Mouse (Mus musculus) forebrain, embryonic 16.5 days (tissue): ENCODE data around the gene Cox5a. TPM values are rescaled to one million over a fixed set of nuclear protein-coding genes. Genes with fewer than 3 reads are reported as not detected.

Experiments
- ATAC-seq: fragments of 200-750 bp; cut with Nextera tagmentation; 2 replicates; pipeline ENCODE4 v1.8.0; 2017; ENCODE audit warnings: mild to moderate bottlenecking, moderate library complexity
- H3K27ac ChIP-seq: fragments of 300-500 bp; sonication (generic); 2 replicates; pipeline ENCODE4 v1.5.1; 2014; ENCODE audit warnings: low read length, control low read depth
- H3K27me3 ChIP-seq: fragments of 300-500 bp; sonication (generic); replicated peaks from 2 replicates; pipeline ENCODE4 v1.6.1; 2014; ENCODE audit warnings: low read length; ENCODE audit not compliant: control insufficient read depth, insufficient read depth
- H3K36me3 ChIP-seq: fragments of 300-500 bp; sonication (generic); 2 replicates; pipeline ENCODE4 v1.6.1; 2014; ENCODE audit not compliant: control insufficient read depth, insufficient read depth
- H3K4me1 ChIP-seq: fragments of 300-500 bp; sonication (generic); replicated peaks from 2 replicates; pipeline ENCODE4 v1.6.1; 2014; ENCODE audit warnings: low read length; ENCODE audit not compliant: control insufficient read depth, insufficient read depth
- H3K4me2 ChIP-seq: fragments of 300-500 bp; sonication (generic); 2 replicates; pipeline ENCODE4 v1.6.1; 2014; ENCODE audit warnings: mild to moderate bottlenecking, low read length, control low read depth
- H3K4me3 ChIP-seq: fragments of 300-500 bp; sonication (generic); replicated peaks from 2 replicates; pipeline ENCODE4 v1.5.1; 2014; ENCODE audit warnings: mild to moderate bottlenecking, low read length, control low read depth
- H3K9ac ChIP-seq: fragments of 300-500 bp; sonication (generic); replicated peaks from 2 replicates; pipeline ENCODE4 v1.6.1; 2014; ENCODE audit warnings: low read depth, low read length, control low read depth
- H3K9me3 ChIP-seq: fragments of 300-500 bp; sonication (generic); 2 replicates; pipeline ENCODE4 v1.6.1; 2016; ENCODE audit warnings: low read length; ENCODE audit not compliant: control insufficient read depth
- WGBS: fragments of 180-500 bp; shearing (Covaris S2); extraction: QIAGEN DNeasy Blood & Tissue Kit; methylation state at CpG from one replicate; pipeline ENCODE4 v1.1.7; 2014; 5-methylcytosine and 5-hydroxymethylcytosine counted together
- polyA plus RNA-seq: library from polyadenylated mRNA; unstranded; fragments of >200 nt; fragmentation: Nextera tagmentation; extraction: Ambion mirVana; gene quantifications from 2 replicates; pipeline ENCODE4 v1.2.1, GENCODE M21; 2015

Cox5a gene
- polyA plus RNA-seq, 1 experiment from 2014 or later = 720 TPM

DNA sequence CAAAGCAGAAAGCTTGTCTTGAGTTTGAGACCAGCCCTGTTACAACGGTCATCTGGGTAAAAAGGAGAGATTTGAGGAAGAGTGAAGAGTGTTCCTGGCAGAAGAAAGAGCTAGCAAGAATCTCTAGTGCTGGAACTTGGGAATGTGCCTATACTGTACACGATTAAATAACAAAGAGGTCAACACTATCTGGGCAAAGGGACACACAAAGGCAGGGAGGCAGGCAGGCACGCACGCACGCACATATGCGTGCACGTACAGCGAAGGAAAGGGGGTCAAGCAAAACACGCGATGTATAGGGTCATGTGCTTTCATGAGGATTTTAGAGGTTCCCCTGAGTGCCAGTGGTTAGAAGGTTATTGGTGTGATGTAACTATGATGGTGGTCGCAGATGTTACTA, 32.0 kb downstream of the Cox5a start:
- WGBS = 70% methylated on average over 11 of the region's 11 CpGs
- Histone ChIP-seq H3K27ac (no peak overlapping the region), H3K4me3 (no peak overlapping the region), H3K4me2 (no peak overlapping the region), H3K36me3 (peaks cover 3% of the 10 kb centered on the region; the same call in 1 of the 2 replicates), H3K9ac (no peak overlapping the region), H3K4me1 (peaks cover 18% of the 10 kb centered on the region), H3K9me3 (no peaks in the 10 kb centered on the region), H3K27me3 (no peaks in the 10 kb centered on the region)
- no peak for ATAC-seq

DNA sequence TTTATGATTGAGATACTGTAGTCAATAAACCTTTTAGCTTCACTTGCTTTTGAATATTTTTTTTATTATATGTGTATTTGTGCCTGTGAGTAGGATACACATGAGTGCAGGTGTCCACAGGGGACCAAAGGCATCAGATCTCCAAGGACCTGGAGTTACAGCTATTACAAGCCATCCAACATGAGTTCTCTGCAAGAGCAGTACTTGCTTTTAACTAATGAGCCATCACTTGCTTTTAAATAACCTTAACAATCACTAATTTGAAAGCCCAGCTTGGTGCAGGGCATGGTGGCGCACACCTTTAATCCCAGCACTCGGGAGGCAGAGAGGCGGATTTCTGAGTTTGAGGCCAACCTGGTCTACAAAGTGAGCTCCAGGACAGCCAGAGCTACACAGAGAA, 33.7 kb downstream of the Cox5a start:
- WGBS = 25% methylated on average over 3 of the region's 3 CpGs
- Histone ChIP-seq H3K4me3 (no peak overlapping the region), H3K4me2 (no peak overlapping the region), H3K9ac (no peak overlapping the region), H3K4me1 (peaks cover 8% of the 10 kb centered on the region), H3K27ac (no peak overlapping the region), H3K36me3 (no peaks in the 10 kb centered on the region; the same call in 1 of the 2 replicates), H3K27me3 (no peaks in the 10 kb centered on the region), H3K9me3 (no peaks in the 10 kb centered on the region)
- no peak for ATAC-seq

DNA sequence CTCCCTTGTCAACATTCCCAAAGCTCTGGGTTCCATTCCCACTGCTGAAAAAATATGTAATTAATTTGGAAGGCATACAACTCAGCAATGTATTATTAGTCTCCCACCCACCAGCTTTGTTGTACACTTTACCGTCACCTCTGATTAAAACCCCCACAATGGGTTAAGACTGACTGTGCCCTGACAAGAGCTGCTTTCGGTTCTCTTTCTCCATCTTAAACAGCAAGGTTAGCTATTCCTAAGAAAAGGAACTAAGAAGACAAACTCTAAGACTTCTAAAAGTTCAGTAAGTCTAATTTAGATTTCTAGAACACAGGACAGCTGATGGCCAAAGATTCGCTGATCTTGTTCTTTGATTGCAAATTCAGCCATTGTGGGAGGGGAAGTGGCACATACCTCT, 36.1 kb downstream of the Cox5a start:
- Histone ChIP-seq H3K27me3 (no peaks in the 10 kb centered on the region), H3K4me2 (no peak overlapping the region), H3K4me1 (peaks cover 13% of the 10 kb centered on the region), H3K9ac (no peak overlapping the region), H3K4me3 (no peak overlapping the region), H3K36me3 (no peaks in the 10 kb centered on the region), H3K27ac (no peak overlapping the region), H3K9me3 (no peaks in the 10 kb centered on the region)
- WGBS = 63% methylated on average over 3 of the region's 3 CpGs
- ATAC-seq = no peak

DNA sequence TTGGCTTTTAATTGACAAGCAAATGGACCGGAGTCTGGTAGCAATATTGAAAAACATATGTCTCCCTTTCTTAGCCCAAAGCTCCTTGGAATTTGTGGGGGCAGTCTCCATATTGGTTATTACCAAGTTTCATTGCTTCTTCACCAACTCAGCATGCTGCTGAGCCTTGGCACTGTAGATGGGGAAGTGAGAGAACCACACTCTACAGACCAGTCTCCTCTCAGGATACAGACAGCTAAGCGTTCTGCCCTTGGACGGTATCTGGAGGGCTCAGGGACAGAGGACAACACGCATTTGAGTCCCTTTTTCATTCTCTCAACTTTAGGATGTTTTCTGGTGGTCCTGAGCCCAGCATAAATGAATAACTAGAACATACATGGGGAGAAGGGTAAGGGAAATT, 37.6 kb downstream of the Cox5a start:
- Histone ChIP-seq H3K36me3 (no peaks in the 10 kb centered on the region), H3K9me3 (no peaks in the 10 kb centered on the region), H3K27ac (no peak overlapping the region), H3K9ac (no peak overlapping the region), H3K4me2 (no peak overlapping the region), H3K4me3 (no peak overlapping the region), H3K27me3 (no peaks in the 10 kb centered on the region), H3K4me1 (peaks cover 23% of the 10 kb centered on the region)
- WGBS = 93% methylated on average over 4 of the region's 4 CpGs
- ATAC-seq = no peak

DNA sequence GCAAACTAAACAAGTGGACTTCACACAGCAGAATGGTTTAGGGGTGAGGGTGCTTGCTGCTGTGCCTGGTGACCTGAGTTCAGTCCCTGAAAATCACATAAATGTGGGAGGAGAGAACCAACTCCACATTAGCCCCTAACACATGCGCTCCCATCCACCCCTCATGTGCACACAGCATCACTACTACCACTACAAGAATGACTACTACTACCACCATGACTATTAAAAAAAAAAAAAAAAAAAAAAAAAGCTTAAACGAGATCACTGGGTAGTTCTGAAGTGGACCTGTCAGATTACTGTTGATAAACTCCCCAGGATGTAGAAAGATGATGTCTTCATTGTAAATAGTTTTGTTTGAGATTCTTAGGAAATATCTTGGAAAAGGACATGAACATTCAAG, 38.5 kb downstream of the Cox5a start:
- Histone ChIP-seq H3K27me3 (no peaks in the 10 kb centered on the region), H3K9me3 (no peaks in the 10 kb centered on the region), H3K4me1 (peaks cover 23% of the 10 kb centered on the region), H3K4me3 (no peak overlapping the region), H3K4me2 (no peak overlapping the region), H3K9ac (no peak overlapping the region), H3K27ac (no peak overlapping the region), H3K36me3 (no peaks in the 10 kb centered on the region)
- ATAC-seq = no peak
- 72% methylated on average over 2 of the region's 2 CpGs for WGBS

DNA sequence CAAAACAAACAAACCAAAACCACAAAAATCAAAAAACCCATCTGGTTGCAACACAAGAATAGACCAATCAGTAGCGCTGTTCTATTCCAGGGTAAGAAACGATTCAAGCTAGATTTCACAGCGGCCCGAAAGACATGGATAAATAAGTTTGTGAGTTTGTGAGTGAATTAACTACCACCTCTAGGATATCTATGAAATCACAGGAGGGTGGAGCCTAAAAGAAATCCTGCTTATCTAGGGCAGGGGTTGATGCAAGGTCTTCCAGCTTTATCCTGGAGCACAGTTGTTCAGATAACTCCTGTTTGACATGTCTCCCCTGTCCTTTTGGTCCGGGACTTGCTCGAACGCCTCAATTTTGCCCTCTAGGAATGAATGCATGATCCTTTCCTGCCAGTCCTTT, 39.2 kb downstream of the Cox5a start:
- H3K9me3 ChIP-seq = no peaks in the 10 kb centered on the region
- peak overlapping the region; percentile 80 for H3K27ac ChIP-seq
- no peaks in the 10 kb centered on the region for H3K36me3 ChIP-seq
- peak overlapping the region; percentile 76 for H3K9ac ChIP-seq
- no peak for ATAC-seq
- H3K4me2 ChIP-seq = peak overlapping the region; percentile 83
- peak overlapping the region; percentile 87 for H3K4me3 ChIP-seq
- 27% methylated on average over 7 of the region's 7 CpGs for WGBS
- H3K4me1 ChIP-seq = peaks cover 25% of the 10 kb centered on the region
- H3K27me3 ChIP-seq = no peaks in the 10 kb centered on the region

DNA sequence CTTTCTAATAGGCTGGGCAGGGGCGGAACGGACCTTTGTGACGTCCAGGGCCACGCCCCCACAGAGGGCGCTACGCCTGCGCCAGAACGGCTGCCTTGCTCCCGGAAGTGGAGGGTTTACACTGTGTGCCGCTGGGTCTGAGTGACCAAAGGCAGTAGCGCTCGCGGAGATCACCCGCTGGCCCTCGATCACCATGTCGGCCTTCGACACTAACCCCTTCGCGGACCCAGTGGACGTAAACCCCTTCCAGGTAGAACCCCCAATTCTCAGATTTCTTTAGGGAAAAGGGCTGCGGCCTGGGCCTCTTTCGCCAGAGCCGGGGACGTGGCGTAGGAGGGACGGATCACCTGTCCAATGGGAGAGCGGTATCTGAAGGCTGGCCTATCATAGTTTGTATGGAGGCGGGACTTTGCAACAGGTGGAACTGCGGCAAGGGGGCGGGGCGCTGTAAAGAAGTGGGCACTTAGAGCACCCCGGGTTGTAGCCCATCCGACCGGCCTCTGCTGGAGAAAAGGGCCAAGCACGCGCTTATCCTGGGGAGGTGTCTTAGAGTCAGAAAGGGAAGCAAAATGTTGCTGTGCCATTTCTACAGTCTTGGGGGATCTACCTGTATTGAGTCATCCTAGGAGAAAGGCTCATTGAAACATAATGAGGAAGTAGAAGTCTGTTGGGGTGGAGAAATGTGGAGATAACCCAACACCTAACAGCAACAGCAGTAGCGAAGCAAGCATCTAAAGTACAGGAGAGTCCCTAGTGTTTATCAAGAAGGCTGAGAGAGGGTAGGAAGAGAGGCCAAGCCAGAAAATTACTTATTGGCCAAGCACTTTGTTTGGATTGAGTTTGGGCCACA, 40.0 kb downstream of the Cox5a start, which contains the start of gene Scamp2:
Scamp2 (plus strand) TSS at position 83 of the 850 bp plus-strand sequence.
- under 1% methylated on average over 37 of the region's 37 CpGs for WGBS
- H3K4me3 ChIP-seq = peak within 1 kb of the TSS; percentile 87

DNA sequence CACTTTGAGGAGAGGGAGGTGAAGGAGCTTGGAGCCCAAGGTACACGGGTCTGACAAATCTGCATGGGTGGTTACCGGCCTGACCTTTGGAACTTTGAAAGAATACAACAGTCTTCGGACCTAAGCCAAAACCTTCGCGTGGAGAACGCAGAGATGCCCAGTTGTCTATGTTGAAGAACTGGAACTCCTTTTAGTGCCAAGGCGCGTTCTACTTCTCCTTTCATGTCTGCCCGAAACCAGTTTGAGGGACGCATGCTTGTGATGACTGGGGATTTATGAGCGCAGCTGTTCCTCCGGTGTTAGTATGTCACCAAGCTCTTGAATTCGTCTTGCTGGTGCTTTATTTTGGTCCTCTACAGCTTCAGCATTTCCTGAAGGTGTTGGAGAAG, 40.6 kb downstream of the Cox5a start:
- no peak for ATAC-seq
- Histone ChIP-seq H3K4me1 (peaks cover 37% of the 10 kb centered on the region), H3K27ac (no peak overlapping the region), H3K9ac (no peak overlapping the region), H3K4me3 (peak overlapping the region; percentile 87), H3K36me3 (no peaks in the 10 kb centered on the region), H3K27me3 (no peaks in the 10 kb centered on the region), H3K9me3 (no peaks in the 10 kb centered on the region), H3K4me2 (peak overlapping the region; percentile 83)
- WGBS = 83% methylated on average over 13 of the region's 13 CpGs

More for the DNA sequence above, 40.0 kb downstream of the Cox5a start, which contains the start of gene Scamp2:
- Histone ChIP-seq H3K4me2 (peak within 1 kb of the TSS; percentile 83), H3K27ac (peak within 1 kb of the TSS; percentile 80), H3K27me3 (no peaks in the 10 kb centered on the region), H3K9me3 (no peaks in the 10 kb centered on the region), H3K4me1 (peaks cover 33% of the 10 kb centered on the region), H3K36me3 (no peaks in the 10 kb centered on the region), H3K9ac (peak within 1 kb of the TSS; percentile 76)
- peak; percentile 99 for ATAC-seq

DNA sequence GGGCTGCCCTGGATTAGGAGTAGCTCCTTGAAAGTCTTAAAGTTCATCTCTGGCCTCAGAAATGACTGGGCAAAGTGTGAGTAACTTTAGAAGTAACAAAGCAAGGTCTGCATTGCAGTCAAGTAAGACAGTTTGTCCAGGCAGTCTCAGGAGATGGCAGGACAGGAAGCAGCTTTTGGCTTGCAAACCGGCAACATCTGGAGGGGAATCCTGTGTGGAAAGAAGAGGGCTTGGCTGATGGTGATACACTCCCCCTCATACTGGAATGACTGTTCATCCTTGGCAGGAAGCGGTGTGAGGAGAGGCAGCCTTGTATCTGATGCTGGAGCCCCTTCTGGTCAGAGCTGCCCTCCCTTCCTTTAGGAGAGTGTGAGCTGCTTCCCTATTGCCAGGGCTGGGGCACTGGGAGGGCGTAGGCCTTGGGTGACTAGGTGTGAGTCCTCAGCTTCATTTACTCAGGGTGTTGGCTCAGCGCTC, 41.9 kb downstream of the Cox5a start:
- H3K27me3 ChIP-seq = no peaks in the 10 kb centered on the region
- no peaks in the 10 kb centered on the region for H3K9me3 ChIP-seq
- no peak overlapping the region; the same call in 1 of the 2 replicates for H3K4me2 ChIP-seq
- no peaks in the 10 kb centered on the region for H3K36me3 ChIP-seq
- ATAC-seq = no peak
- no peak overlapping the region for H3K4me3 ChIP-seq
- H3K27ac ChIP-seq = no peak overlapping the region
- 90% methylated on average over 4 of the region's 4 CpGs for WGBS
- peaks cover 37% of the 10 kb centered on the region for H3K4me1 ChIP-seq
- H3K9ac ChIP-seq = no peak overlapping the region
